Mouse (Mus musculus): ENCODE data around the gene Sash3.

The Sash3 gene

GRCm38 (mm10) chrX:48141481-48141880, 4.8 kb upstream of the Sash3 start:
- no peak for DNase-seq

- peak in 1 of 2 experiments; percentile 53 for DNase-seq
Measured at GRCm38 (mm10) chrX:48143415-48144335, 2.6 kb upstream of the Sash3 start.

GRCm38 (mm10) chrX:48147226-48147625, 990 bp downstream of the Sash3 start:
- DNase-seq: no peak

- no peak for DNase-seq
Measured at GRCm38 (mm10) chrX:48147741-48148186, 1.5 kb downstream of the Sash3 start.

GRCm38 (mm10) chrX:48152106-48152505, 5.9 kb downstream of the Sash3 start:
- no peak for DNase-seq

GRCm38 (mm10) chrX:48153414-48153813, 7.2 kb downstream of the Sash3 start:
- DNase-seq: no peak

GRCm38 (mm10) chrX:48153949-48154348, 7.7 kb downstream of the Sash3 start:
- DNase-seq: no peak

- no peak for DNase-seq
Measured at GRCm38 (mm10) chrX:48155489-48155888, 9.3 kb downstream of the Sash3 start.

- no peak for DNase-seq
Measured at GRCm38 (mm10) chrX:48157396-48157795, 11.2 kb downstream of the Sash3 start.

GRCm38 (mm10) chrX:48158229-48158919, 12.1 kb downstream of the Sash3 start:
- DNase-seq: no peak

- no peak for DNase-seq
Measured at GRCm38 (mm10) chrX:48169892-48170291, 23.7 kb downstream of the Sash3 start.

GRCm38 (mm10) chrX:48170368-48170767, 24.1 kb downstream of the Sash3 start:
- DNase-seq: no peak

- DNase-seq: no peak
Measured at GRCm38 (mm10) chrX:48181844-48182243, 35.6 kb downstream of the Sash3 start.

GRCm38 (mm10) chrX:48184703-48185102, 38.5 kb downstream of the Sash3 start:
- DNase-seq: no peak

GRCm38 (mm10) chrX:48191261-48191660, 45.0 kb downstream of the Sash3 start:
- no peak for DNase-seq

- no peak for DNase-seq
Measured at GRCm38 (mm10) chrX:48193235-48194152, 47.3 kb downstream of the Sash3 start.

- DNase-seq: no peak
Measured at GRCm38 (mm10) chrX:48197856-48198255, 51.6 kb downstream of the Sash3 start.

GRCm38 (mm10) chrX:48199026-48199425, 52.8 kb downstream of the Sash3 start:
- no peak for DNase-seq

GRCm38 (mm10) chrX:48200699-48201098, 54.5 kb downstream of the Sash3 start:
- DNase-seq: peak; percentile 15 to 32

GRCm38 (mm10) chrX:48201973-48202372, 55.7 kb downstream of the Sash3 start:
- DNase-seq: no peak

GRCm38 (mm10) chrX:48202436-48202835, 56.2 kb downstream of the Sash3 start:
- no peak for DNase-seq

GRCm38 (mm10) chrX:48202995-48203394, 56.8 kb downstream of the Sash3 start:
- peak; percentile 25 to 27 for DNase-seq

- DNase-seq: no peak
Measured at GRCm38 (mm10) chrX:48203763-48204162, 57.5 kb downstream of the Sash3 start.

All from kidney, postnatal 36 days (tissue).